Mouse (Mus musculus) intestine, embryonic 16.5 days (tissue): ENCODE measurements around the gene March1. TPM values are rescaled to one million over a fixed set of nuclear protein-coding genes. Genes with fewer than 3 reads are reported as not detected.
"Not testable (repeated sequence)": the region's sequence is repeated elsewhere in the genome, so short reads cannot be mapped to it uniquely, and the experiment has no call there.

Experiments used
- ATAC-seq: fragments of 200-750 bp; cut with Nextera tagmentation; 2 replicates; pipeline ENCODE4 v1.8.0; 2017; ENCODE audit warnings: moderate TSS enrichment, moderate library complexity
- H3K27ac ChIP-seq: fragments of 300-500 bp; sonication (generic); 2 replicates; pipeline ENCODE4 v1.5.1; 2014; ENCODE audit warnings: mild to moderate bottlenecking, low read length
- H3K27me3 ChIP-seq: fragments of 300-500 bp; sonication (generic); replicated peaks from 2 replicates; pipeline ENCODE4 v1.6.1; 2014; ENCODE audit warnings: low read length, control low read depth, mixed read lengths; ENCODE audit not compliant: control insufficient read depth, insufficient read depth
- H3K36me3 ChIP-seq: fragments of 300-500 bp; sonication (generic); 2 replicates; pipeline ENCODE4 v1.6.1; 2014; ENCODE audit warnings: low read length, control low read depth; ENCODE audit not compliant: control insufficient read depth, insufficient read depth
- H3K4me1 ChIP-seq: fragments of 300-500 bp; sonication (generic); 2 replicates; pipeline ENCODE4 v1.6.1; 2014; ENCODE audit warnings: low read length, control low read depth, mixed read lengths; ENCODE audit not compliant: control insufficient read depth, insufficient read depth
- H3K4me2 ChIP-seq: fragments of 300-500 bp; sonication (generic); 2 replicates; pipeline ENCODE4 v1.6.1; 2014; ENCODE audit warnings: low read depth, low read length, control low read depth
- H3K4me3 ChIP-seq: fragments of 300-500 bp; sonication (generic); 2 replicates; pipeline ENCODE4 v1.5.1; 2014; ENCODE audit warnings: mild to moderate bottlenecking, low read length
- H3K9ac ChIP-seq: fragments of 300-500 bp; sonication (generic); 2 replicates; pipeline ENCODE4 v1.6.1; 2014; ENCODE audit warnings: low read depth, low read length
- H3K9me3 ChIP-seq: fragments of 300-500 bp; sonication (generic); 2 replicates; pipeline ENCODE4 v1.6.1; 2016; ENCODE audit warnings: low read length, control low read depth; ENCODE audit not compliant: control insufficient read depth
- WGBS: fragments of 180-500 bp; shearing (Covaris S2); extraction: QIAGEN DNeasy Blood & Tissue Kit; methylation state at CpG from one replicate; pipeline ENCODE4 v1.1.7; 2014; 5-methylcytosine and 5-hydroxymethylcytosine counted together
- polyA plus RNA-seq: library from polyadenylated mRNA; unstranded; fragments of >200 nt; fragmentation: Nextera tagmentation; extraction: Ambion mirVana; gene quantifications from 2 replicates; pipeline ENCODE4 v1.2.1, GENCODE M21; 2015

The March1 gene
- polyA plus RNA-seq, 1 experiment from 2014 or later, result 0.51 TPM

DNA sequence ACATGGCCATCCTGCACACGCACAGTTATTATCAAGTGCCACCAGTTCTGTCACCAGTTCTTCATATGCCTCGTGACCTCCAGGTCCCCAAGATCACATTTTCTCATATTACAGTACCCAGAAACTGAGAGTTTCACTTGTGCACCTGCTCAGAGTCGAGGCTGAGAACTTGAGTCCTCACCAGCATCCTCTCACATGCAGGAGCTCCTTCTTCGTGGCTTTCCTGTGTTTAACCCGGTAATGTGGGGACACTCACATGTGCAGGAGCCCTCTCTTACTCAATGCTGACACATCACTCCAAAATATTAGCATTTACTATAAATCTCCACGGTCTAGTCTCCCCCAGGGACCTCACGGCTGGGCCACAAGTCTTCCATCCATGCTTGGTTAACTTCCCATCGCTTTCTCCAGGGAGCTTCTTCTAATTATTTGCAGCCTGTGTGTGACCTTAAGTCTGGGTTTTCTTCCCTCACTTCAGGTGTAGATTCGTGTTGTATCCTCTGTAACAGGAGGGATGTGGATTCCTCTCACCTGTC is 792.4 kb downstream of the March1 start:
- H3K36me3 ChIP-seq, result no peaks in the 10 kb centered on the region
- H3K9me3 ChIP-seq, result no peaks in the 10 kb centered on the region
- H3K4me3 ChIP-seq, result no peak overlapping the region
- H3K9ac ChIP-seq, result no peak overlapping the region
- no peak overlapping the region for H3K27ac ChIP-seq
- no peak overlapping the region for H3K4me2 ChIP-seq
- no peaks in the 10 kb centered on the region for H3K27me3 ChIP-seq
- WGBS, result 81% methylated on average over 9 of the region's 9 CpGs
- H3K4me1 ChIP-seq, result no peaks in the 10 kb centered on the region
- no peak for ATAC-seq

DNA sequence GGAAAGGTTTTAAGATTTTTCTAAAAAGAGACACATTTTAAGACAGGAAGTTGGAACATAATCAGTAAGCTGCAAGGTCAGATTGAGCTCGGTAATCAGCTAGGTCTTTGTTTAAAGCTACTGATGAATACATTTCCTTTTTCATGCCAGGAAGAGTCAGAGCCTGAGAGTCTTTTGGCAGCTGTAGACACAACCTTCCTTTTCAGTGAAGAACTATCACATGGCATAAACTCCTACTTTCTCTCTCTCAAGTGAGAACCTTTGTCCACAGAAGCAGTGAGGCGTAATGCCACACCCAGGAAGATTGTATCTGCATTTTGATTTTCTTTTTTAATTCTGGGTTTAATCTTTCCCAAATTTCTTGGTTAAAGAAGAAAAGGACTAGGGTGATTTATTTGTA is 795.4 kb downstream of the March1 start:
- no peaks in the 10 kb centered on the region for H3K9me3 ChIP-seq
- H3K27me3 ChIP-seq, result no peaks in the 10 kb centered on the region
- no peaks in the 10 kb centered on the region for H3K36me3 ChIP-seq
- no peak for ATAC-seq
- H3K4me3 ChIP-seq, result no peak overlapping the region
- no peak overlapping the region for H3K4me2 ChIP-seq
- WGBS, result 52% methylated on average over 2 of the region's 2 CpGs
- H3K9ac ChIP-seq, result no peak overlapping the region
- H3K27ac ChIP-seq, result no peak overlapping the region
- no peaks in the 10 kb centered on the region for H3K4me1 ChIP-seq

DNA sequence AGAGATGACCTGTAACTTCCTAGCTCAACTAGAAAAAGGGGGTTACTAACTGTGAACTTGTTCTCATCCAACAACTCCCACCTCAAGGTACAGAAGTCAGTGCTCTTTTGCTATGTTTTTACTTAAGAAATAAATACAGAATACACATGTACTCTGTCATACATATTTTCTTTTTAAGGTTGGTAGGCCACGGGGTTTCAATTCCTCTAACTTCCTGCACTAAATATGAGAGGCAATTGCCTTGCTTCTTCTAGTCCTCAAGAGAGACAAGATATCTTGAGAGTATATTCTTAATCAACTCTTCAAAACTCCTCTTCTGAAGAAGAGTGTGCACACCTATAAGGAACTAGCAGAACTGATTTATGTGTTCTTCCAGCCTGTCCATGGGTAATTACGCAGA is 797.5 kb downstream of the March1 start:
- ATAC-seq, result no peak
- no peak overlapping the region for H3K27ac ChIP-seq

DNA sequence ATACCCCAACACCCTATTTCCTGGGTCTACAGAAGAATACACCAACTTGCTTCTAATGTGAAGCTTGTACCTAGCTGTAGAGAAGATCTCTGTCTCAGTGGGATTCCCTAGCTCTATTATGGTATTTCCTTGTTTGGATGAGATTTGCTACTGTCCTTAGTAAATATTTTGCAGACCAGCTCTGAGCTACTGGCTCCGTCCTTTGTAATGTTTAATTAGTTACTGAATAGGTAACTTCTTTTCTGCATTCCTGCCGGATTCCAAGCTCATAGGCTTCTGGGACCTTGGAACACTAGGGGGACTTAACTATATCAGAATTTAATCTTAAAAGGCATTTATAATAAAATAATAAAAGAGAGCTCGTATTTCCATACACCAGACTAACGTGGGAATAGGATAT is 799.9 kb downstream of the March1 start:
- H3K9ac ChIP-seq, H3K4me2 ChIP-seq, H3K27ac ChIP-seq, H3K9me3 ChIP-seq, H3K4me1 ChIP-seq, ATAC-seq, H3K4me3 ChIP-seq, H3K27me3 ChIP-seq, H3K36me3 ChIP-seq: not testable (repeated sequence)
- 70% methylated on average over 4 of the region's 4 CpGs for WGBS

More for the DNA sequence above, 797.5 kb downstream of the March1 start:
- no peaks in the 10 kb centered on the region for H3K4me1 ChIP-seq
- no peaks in the 10 kb centered on the region for H3K36me3 ChIP-seq
- no peak overlapping the region for H3K4me2 ChIP-seq
- H3K27me3 ChIP-seq, result no peaks in the 10 kb centered on the region
- 88% methylated on average over 2 of the region's 2 CpGs for WGBS
- H3K9ac ChIP-seq, result no peak overlapping the region
- H3K4me3 ChIP-seq, result no peak overlapping the region
- no peaks in the 10 kb centered on the region for H3K9me3 ChIP-seq

DNA sequence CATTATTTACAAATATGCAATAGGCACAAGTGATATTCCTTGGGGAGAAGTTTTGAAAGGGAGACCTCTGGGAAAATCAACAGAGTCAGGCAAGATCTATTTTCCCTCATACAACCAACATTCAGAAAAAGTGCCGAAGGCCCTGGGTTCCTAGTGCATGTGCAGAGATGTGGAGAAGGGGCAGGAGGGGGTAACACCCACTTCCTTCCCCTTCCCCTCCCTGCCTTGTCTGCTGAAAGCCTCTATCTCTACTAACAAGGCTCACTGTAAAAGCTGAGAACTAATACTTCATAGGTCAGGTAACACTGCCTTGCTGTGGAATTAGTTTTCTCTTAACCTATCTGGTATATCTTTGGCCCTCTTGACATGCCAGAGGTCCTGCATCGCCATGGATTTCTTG is 812.9 kb downstream of the March1 start:
- Histone ChIP-seq H3K27me3 (no peaks in the 10 kb centered on the region), H3K9ac (no peak overlapping the region), H3K36me3 (no peaks in the 10 kb centered on the region), H3K4me3 (no peak overlapping the region), H3K4me1 (no peaks in the 10 kb centered on the region), H3K9me3 (no peaks in the 10 kb centered on the region), H3K4me2 (no peak overlapping the region), H3K27ac (no peak overlapping the region)
- WGBS, result 74% methylated on average over 2 of the region's 2 CpGs
- ATAC-seq, result no peak

DNA sequence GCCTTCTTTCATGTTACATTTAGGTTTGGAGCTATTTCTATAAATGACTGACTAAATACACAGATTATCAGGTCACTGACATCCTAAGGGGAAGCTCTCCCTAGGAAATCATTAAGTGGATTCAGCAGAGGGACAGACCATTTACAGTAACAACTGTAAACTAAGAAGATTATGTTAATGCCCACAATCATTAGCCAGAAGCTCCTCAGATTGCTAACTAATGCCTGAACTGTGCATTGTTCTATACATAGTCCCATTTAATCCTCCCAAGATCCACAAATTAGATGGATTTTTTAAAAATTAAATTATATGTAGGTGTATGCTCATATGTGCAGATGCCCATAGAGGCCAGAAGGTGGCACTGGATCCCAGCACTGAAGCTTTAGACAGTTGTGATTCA is 815.9 kb downstream of the March1 start:
- Histone ChIP-seq H3K4me2 (no peak overlapping the region), H3K27ac (no peak overlapping the region), H3K9me3 (no peaks in the 10 kb centered on the region), H3K9ac (no peak overlapping the region), H3K36me3 (no peaks in the 10 kb centered on the region), H3K27me3 (no peaks in the 10 kb centered on the region), H3K4me3 (no peak overlapping the region), H3K4me1 (no peaks in the 10 kb centered on the region)
- ATAC-seq, result no peak

DNA sequence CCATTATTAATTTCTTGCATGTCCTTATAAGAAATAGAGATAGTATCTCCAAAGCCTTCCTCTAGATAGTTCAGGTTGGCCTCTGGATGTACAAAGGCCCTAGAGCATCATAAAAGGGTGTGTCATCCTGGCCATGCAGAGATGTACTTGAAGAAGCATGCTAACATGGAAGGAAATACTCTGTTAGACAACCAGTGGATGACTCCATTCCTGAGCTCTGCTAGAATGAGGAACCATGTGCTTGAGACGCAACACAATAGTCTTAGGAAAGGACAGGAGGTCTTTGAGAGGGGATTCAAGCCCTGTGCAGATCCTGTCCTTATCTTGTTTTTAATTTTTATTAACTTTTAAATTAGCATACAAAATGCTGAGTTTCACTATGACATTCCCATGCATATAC is 819.1 kb downstream of the March1 start:
- 100% methylated on average over 1 of the region's 1 CpGs for WGBS
- H3K9ac ChIP-seq, result no peak overlapping the region
- no peaks in the 10 kb centered on the region for H3K36me3 ChIP-seq
- no peak overlapping the region for H3K27ac ChIP-seq
- no peak for ATAC-seq
- H3K9me3 ChIP-seq, result no peaks in the 10 kb centered on the region
- H3K4me2 ChIP-seq, result no peak overlapping the region
- H3K4me3 ChIP-seq, result no peak overlapping the region
- no peaks in the 10 kb centered on the region for H3K4me1 ChIP-seq
- H3K27me3 ChIP-seq, result no peaks in the 10 kb centered on the region

DNA sequence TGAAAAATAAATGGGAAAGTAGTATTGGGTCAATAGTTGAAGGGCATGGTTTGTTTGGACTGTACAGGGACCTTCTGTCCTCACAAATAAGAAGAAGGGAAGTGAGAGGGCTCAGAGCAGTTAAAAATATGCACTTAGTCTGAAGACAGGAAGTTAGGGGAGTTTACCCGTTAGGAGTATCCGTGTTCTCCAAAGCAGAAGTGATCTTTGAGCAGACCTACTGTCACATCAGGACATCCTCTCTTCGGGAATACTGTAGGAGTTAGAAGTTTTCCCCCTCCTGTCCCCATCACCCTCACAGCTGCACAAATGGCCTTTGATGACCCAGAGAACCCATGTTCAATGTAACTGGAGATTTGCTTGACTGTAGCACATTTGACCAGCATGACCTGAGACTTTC is 820.2 kb downstream of the March1 start:
- Histone ChIP-seq H3K36me3 (no peaks in the 10 kb centered on the region), H3K4me3 (no peak overlapping the region), H3K27ac (no peak overlapping the region), H3K27me3 (no peaks in the 10 kb centered on the region), H3K4me1 (no peaks in the 10 kb centered on the region), H3K9me3 (no peaks in the 10 kb centered on the region), H3K4me2 (no peak overlapping the region), H3K9ac (no peak overlapping the region)
- 49% methylated on average over 3 of the region's 3 CpGs for WGBS
- no peak for ATAC-seq

DNA sequence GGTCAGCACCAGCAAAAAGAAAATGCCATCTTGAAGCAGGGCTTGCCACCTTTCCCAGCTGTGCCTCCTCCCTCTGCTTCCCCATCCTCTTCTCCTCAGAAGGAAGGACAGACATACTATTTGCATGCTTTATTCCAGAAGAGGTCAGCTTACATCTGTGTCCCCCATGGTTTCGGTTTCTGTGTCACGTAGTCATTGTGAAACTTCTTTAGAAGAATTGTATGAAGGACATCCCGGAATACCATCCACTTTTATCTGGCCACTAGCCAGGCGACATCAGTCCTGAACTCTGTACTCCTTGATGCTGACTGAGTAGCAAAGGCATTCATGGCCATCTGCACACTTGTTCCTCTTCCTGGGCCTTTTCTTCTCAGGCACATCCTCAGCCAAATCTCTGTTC is 820.8 kb downstream of the March1 start:
- no peak overlapping the region for H3K27ac ChIP-seq
- no peaks in the 10 kb centered on the region for H3K27me3 ChIP-seq
- H3K4me2 ChIP-seq, result no peak overlapping the region
- H3K4me3 ChIP-seq, result no peak overlapping the region
- 79% methylated on average over 4 of the region's 4 CpGs for WGBS
- no peak overlapping the region for H3K9ac ChIP-seq
- no peak for ATAC-seq
- H3K36me3 ChIP-seq, result no peaks in the 10 kb centered on the region
- H3K4me1 ChIP-seq, result no peaks in the 10 kb centered on the region
- H3K9me3 ChIP-seq, result no peaks in the 10 kb centered on the region

DNA sequence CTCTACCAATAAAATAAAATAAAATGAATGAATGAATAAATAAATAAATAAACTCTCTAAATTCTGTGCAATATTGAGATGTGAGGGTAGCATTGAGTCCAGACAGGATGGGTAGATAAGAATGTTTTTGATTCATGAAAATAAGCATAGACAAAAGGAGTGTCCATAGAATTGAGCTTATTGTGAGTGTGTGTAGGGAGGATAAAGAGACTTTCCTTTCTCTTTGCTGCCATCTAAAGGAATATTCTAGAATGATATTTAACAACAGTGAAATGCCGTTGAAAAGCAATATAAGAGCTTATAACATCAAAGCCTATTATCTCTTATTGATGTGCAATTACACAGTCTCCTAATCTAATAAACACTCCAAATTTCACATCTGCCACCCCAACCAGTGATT is 823.4 kb downstream of the March1 start:
- Histone ChIP-seq H3K4me2 (no peak overlapping the region), H3K36me3 (no peaks in the 10 kb centered on the region), H3K27me3 (no peaks in the 10 kb centered on the region), H3K9me3 (no peaks in the 10 kb centered on the region), H3K4me1 (no peaks in the 10 kb centered on the region), H3K9ac (no peak overlapping the region), H3K27ac (no peak overlapping the region), H3K4me3 (no peak overlapping the region)
- ATAC-seq, result no peak
- 13% methylated on average over 1 of the region's 1 CpGs for WGBS
